Mouse (Mus musculus) embryonic facial prominence, embryonic 11.5 days (tissue): ENCODE results near the gene Exog. TPM values are rescaled to one million over a fixed set of nuclear protein-coding genes. Genes with fewer than 3 reads are reported as not detected.

Experiments
- ATAC-seq: fragments of 200-750 bp; cut with Nextera tagmentation; replicated peaks from 2 replicates; pipeline ENCODE4 v1.8.0; 2017; ENCODE audit warnings: low read depth; ENCODE audit not compliant: insufficient number of reproducible peaks, low FRiP score, low TSS enrichment
- DNase-seq: peaks from one replicate; pipeline ENCODE4 v3.0.0-alpha.2; 2015; ENCODE audit warnings: low spot score
- H3K27ac ChIP-seq: fragments of 300-500 bp; sonication (generic); replicated peaks from 2 replicates; pipeline ENCODE4 v1.5.1; 2014; ENCODE audit warnings: mild to moderate bottlenecking, low read depth, low read length, control low read depth
- H3K27me3 ChIP-seq: fragments of 300-500 bp; sonication (generic); 2 replicates; pipeline ENCODE4 v1.6.1; 2014; ENCODE audit warnings: mild to moderate bottlenecking, low read length, moderate library complexity, mixed read lengths; ENCODE audit not compliant: control insufficient read depth, insufficient read depth
- H3K36me3 ChIP-seq: fragments of 300-500 bp; sonication (generic); replicated peaks from 2 replicates; pipeline ENCODE4 v1.6.1; 2014; ENCODE audit warnings: low read depth, mild to moderate bottlenecking, low read length, moderate library complexity, mixed read lengths; ENCODE audit not compliant: control insufficient read depth, insufficient read depth
- H3K4me1 ChIP-seq: fragments of 300-500 bp; sonication (generic); 2 replicates; pipeline ENCODE4 v1.6.1; 2014; ENCODE audit warnings: low read length, mixed read lengths; ENCODE audit not compliant: control insufficient read depth, insufficient read depth
- H3K4me2 ChIP-seq: fragments of 300-500 bp; sonication (generic); 2 replicates; pipeline ENCODE4 v1.6.1; 2014; ENCODE audit warnings: low read depth, mild to moderate bottlenecking, control low read depth, low read length, moderate library complexity
- H3K4me3 ChIP-seq: fragments of 300-500 bp; sonication (generic); 2 replicates; pipeline ENCODE4 v1.5.1; 2014; ENCODE audit warnings: low read depth, low read length, control low read depth
- H3K9ac ChIP-seq: fragments of 300-500 bp; sonication (generic); replicated peaks from 2 replicates; pipeline ENCODE4 v1.6.1; 2014; ENCODE audit warnings: mild to moderate bottlenecking, control low read depth, low read length
- H3K9me3 ChIP-seq: fragments of 300-500 bp; sonication (generic); replicated peaks from 2 replicates; pipeline ENCODE4 v1.6.1; 2016; ENCODE audit warnings: mild to moderate bottlenecking, low read length, inconsistent platforms, mixed read lengths; ENCODE audit not compliant: control insufficient read depth
- WGBS: fragments of 180-500 bp; shearing (Covaris S2); extraction: QIAGEN DNeasy Blood & Tissue Kit; methylation state at CpG from one replicate; pipeline ENCODE4 v1.1.7; 2014; 5-methylcytosine and 5-hydroxymethylcytosine counted together
- polyA plus RNA-seq: library from polyadenylated mRNA; unstranded; fragments of >200 nt; fragmentation: Nextera tagmentation; extraction: Ambion mirVana; gene quantifications from 2 replicates; pipeline ENCODE4 v1.2.1, GENCODE M21; 2014

Exog gene
- polyA plus RNA-seq, 1 experiment from 2014 or later = 50.7 TPM

- H3K27me3 ChIP-seq = no peaks in the 10 kb centered on the region
- 49% methylated on average over 6 of the region's 6 CpGs for WGBS
Measured at GRCm38 (mm10) chr9:119477754-119478153, 33.0 kb downstream of the Exog start.

GRCm38 (mm10) chr9:119478345-119478744 is 33.6 kb downstream of the Exog start:
- H3K9ac ChIP-seq = no peak overlapping the region
- no peaks in the 10 kb centered on the region for H3K27me3 ChIP-seq
- H3K4me2 ChIP-seq = no peak overlapping the region
- WGBS = 83% methylated on average over 11 of the region's 11 CpGs
- H3K36me3 ChIP-seq = no peaks in the 10 kb centered on the region
- no peak for DNase-seq
- no peak overlapping the region for H3K4me3 ChIP-seq
- no peak overlapping the region for H3K27ac ChIP-seq
- no peak for ATAC-seq
- no peaks in the 10 kb centered on the region for H3K9me3 ChIP-seq
- H3K4me1 ChIP-seq = no peaks in the 10 kb centered on the region

More at GRCm38 (mm10) chr9:119477754-119478153, 33.0 kb downstream of the Exog start:
- Histone ChIP-seq H3K9me3 (no peaks in the 10 kb centered on the region), H3K4me2 (no peak overlapping the region), H3K36me3 (no peaks in the 10 kb centered on the region), H3K4me3 (no peak overlapping the region), H3K27ac (no peak overlapping the region), H3K4me1 (no peaks in the 10 kb centered on the region), H3K9ac (no peak overlapping the region)
- ATAC-seq (no peak), DNase-seq (no peak)

- WGBS = 68% methylated on average over 8 of the region's 8 CpGs
- H3K4me2 ChIP-seq = no peak overlapping the region
- no peak overlapping the region for H3K9ac ChIP-seq
- no peak overlapping the region for H3K4me3 ChIP-seq
- no peak for ATAC-seq
- no peaks in the 10 kb centered on the region for H3K9me3 ChIP-seq
- no peak for DNase-seq
- H3K27ac ChIP-seq = no peak overlapping the region
- H3K36me3 ChIP-seq = no peaks in the 10 kb centered on the region
- H3K27me3 ChIP-seq = no peaks in the 10 kb centered on the region
- no peaks in the 10 kb centered on the region for H3K4me1 ChIP-seq
Measured at GRCm38 (mm10) chr9:119479297-119479696, 34.6 kb downstream of the Exog start.

- Histone ChIP-seq H3K4me2 (no peak overlapping the region), H3K4me3 (no peak overlapping the region), H3K27me3 (no peaks in the 10 kb centered on the region), H3K9ac (no peak overlapping the region), H3K9me3 (no peaks in the 10 kb centered on the region), H3K27ac (no peak overlapping the region), H3K4me1 (no peaks in the 10 kb centered on the region), H3K36me3 (no peaks in the 10 kb centered on the region)
- ATAC-seq = no peak
- 79% methylated on average over 4 of the region's 4 CpGs for WGBS
- DNase-seq = no peak
Measured at GRCm38 (mm10) chr9:119481612-119482011, 36.9 kb downstream of the Exog start.

GRCm38 (mm10) chr9:119483554-119484353 is 39.0 kb downstream of the Exog start:
- Histone ChIP-seq H3K36me3 (no peaks in the 10 kb centered on the region), H3K27ac (no peak overlapping the region), H3K4me2 (no peak overlapping the region), H3K4me3 (no peak overlapping the region), H3K4me1 (no peaks in the 10 kb centered on the region), H3K9ac (no peak overlapping the region), H3K9me3 (no peaks in the 10 kb centered on the region), H3K27me3 (no peaks in the 10 kb centered on the region)
- 50% methylated on average over 23 of the region's 23 CpGs for whole genome bisulfite sequencing
- no peak for ATAC-seq
- no peak for DNase-seq

GRCm38 (mm10) chr9:119484420-119484819 is 39.7 kb downstream of the Exog start:
- DNase-seq = no peak
- Histone ChIP-seq H3K36me3 (no peaks in the 10 kb centered on the region), H3K4me2 (no peak overlapping the region), H3K9me3 (no peaks in the 10 kb centered on the region), H3K27me3 (no peaks in the 10 kb centered on the region), H3K9ac (no peak overlapping the region), H3K4me3 (no peak overlapping the region), H3K27ac (no peak overlapping the region), H3K4me1 (no peaks in the 10 kb centered on the region)
- ATAC-seq = 0 out of 2 replicates have a peak, but pooled peaks have one; percentile 24
- 74% methylated on average over 9 of the region's 9 CpGs for WGBS

- no peak for ATAC-seq
Measured at GRCm38 (mm10) chr9:119484868-119485267, 40.1 kb downstream of the Exog start.

GRCm38 (mm10) chr9:119496354-119496753 is 51.6 kb downstream of the Exog start:
- H3K27ac ChIP-seq = no peak overlapping the region
- H3K9ac ChIP-seq = no peak overlapping the region
- no peaks in the 10 kb centered on the region for H3K27me3 ChIP-seq
- no peaks in the 10 kb centered on the region for H3K4me1 ChIP-seq
- H3K9me3 ChIP-seq = no peaks in the 10 kb centered on the region
- H3K36me3 ChIP-seq = no peaks in the 10 kb centered on the region
- 82% methylated on average over 9 of the region's 9 CpGs for WGBS
- no peak overlapping the region for H3K4me2 ChIP-seq
- ATAC-seq = no peak
- no peak overlapping the region for H3K4me3 ChIP-seq
- no peak for DNase-seq

More at GRCm38 (mm10) chr9:119484868-119485267, 40.1 kb downstream of the Exog start:
- no peak overlapping the region for H3K4me3 ChIP-seq
- H3K27me3 ChIP-seq = no peaks in the 10 kb centered on the region
- 87% methylated on average over 13 of the region's 13 CpGs for WGBS
- DNase-seq = no peak
- no peaks in the 10 kb centered on the region for H3K9me3 ChIP-seq
- H3K36me3 ChIP-seq = no peaks in the 10 kb centered on the region
- no peak overlapping the region for H3K4me2 ChIP-seq
- no peak overlapping the region for H3K9ac ChIP-seq
- H3K4me1 ChIP-seq = no peaks in the 10 kb centered on the region
- no peak overlapping the region for H3K27ac ChIP-seq
